Comparison of ENCODE assay signal across 8 mouse cellular contexts in the genomic region with DNA sequence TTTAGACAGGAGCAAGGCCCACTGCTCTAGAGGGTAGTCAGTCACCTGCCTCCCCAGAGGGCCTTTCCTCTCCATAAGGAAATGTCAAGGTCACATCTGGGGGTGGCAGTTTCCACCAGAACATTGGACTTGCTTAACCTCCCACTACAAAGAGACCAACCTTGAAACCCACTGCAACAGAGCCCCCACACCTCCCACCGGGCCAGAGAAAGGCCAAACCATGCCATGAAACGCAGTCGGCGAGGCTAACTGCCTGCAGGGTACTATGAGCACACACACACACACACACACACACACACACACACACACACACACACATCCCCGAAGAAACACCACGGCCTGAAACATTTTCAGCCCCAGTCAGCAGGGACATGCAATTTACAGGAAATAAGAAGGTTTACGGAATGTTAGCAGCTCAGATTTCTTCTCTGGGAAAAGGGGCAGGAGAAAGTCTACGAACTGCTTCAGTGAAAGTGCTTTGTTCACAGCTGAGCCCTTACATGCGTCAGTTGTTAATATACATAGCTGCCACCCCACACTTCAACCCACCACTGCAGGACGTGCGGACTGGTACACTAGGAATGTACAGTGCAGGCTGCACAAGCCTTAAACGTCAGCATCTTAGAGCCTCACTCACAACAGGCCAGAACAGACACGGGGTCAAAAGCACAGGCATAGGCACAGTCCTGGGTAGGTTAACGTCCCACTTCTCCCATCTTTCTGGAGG. TPM values are rescaled to one million over a fixed set of nuclear protein-coding genes. Genes with fewer than 3 reads are reported as not detected.
DNase-seq lines count a peak whose midpoint lies in the region; ATAC-seq lines count a peak whose summit lies in the region.

No protein-coding gene starts in this region.

- H3K27me3 ChIP-seq in heart, embryonic 10.5 days (ENCODE audit: insufficient read depth, poor library complexity, severe bottlenecking), result peaks cover 38% of the 10 kb centered on the region
- H3K27me3 ChIP-seq in forebrain, embryonic 13.5 days, result peaks cover 18% of the 10 kb centered on the region
- peaks cover 24% of the 10 kb centered on the region for H3K27me3 ChIP-seq in kidney, embryonic 16.5 days (ENCODE audit: insufficient read depth, low read length)

- H3K4me1 ChIP-seq in heart, embryonic 10.5 days, result peaks cover 23% of the 10 kb centered on the region
- peaks cover 45% of the 10 kb centered on the region for H3K4me1 ChIP-seq in forebrain, embryonic 13.5 days
- H3K4me1 ChIP-seq in kidney, embryonic 16.5 days (ENCODE audit: insufficient read depth, low read length), result peaks cover 27% of the 10 kb centered on the region

- WGBS in heart, embryonic 10.5 days, result 55% methylated on average over 14 of the region's 14 CpGs
- WGBS in forebrain, embryonic 13.5 days, result 38% methylated on average over 14 of the region's 14 CpGs
- WGBS in kidney, embryonic 16.5 days, result 23% methylated on average over 14 of the region's 14 CpGs

- H3K9ac ChIP-seq in forebrain, embryonic 13.5 days, result peak overlapping the region; percentile 93
- peak overlapping the region; percentile 78 for H3K9ac ChIP-seq in kidney, embryonic 16.5 days (replicated peaks; ENCODE audit: low read length)

- peak; percentile 28; the same call in 1 of the 2 replicates for ATAC-seq in forebrain, embryonic 13.5 days
- ATAC-seq in kidney, embryonic 16.5 days (ENCODE audit: low FRiP score, low TSS enrichment), result peak; percentile 37; the same call in 1 of the 2 replicates
- ATAC-seq in CD4-positive, CD25-positive, alpha-beta regulatory T cell, adult 4 months, result no peak

- no peaks in the 10 kb centered on the region for H3K36me3 ChIP-seq in heart, embryonic 10.5 days
- no peaks in the 10 kb centered on the region for H3K36me3 ChIP-seq in forebrain, embryonic 13.5 days (ENCODE audit: poor library complexity, severe bottlenecking)
- no peaks in the 10 kb centered on the region for H3K36me3 ChIP-seq in kidney, embryonic 16.5 days (ENCODE audit: insufficient read depth, low read length)

- peak overlapping the region; percentile 85 for H3K4me3 ChIP-seq in heart, embryonic 10.5 days
- H3K4me3 ChIP-seq in forebrain, embryonic 13.5 days, result peak overlapping the region; percentile 84
- H3K4me3 ChIP-seq in kidney, embryonic 16.5 days (ENCODE audit: low read length), result peak overlapping the region; percentile 74

- H3K27ac ChIP-seq in heart, embryonic 10.5 days, result no peak overlapping the region
- H3K27ac ChIP-seq in forebrain, embryonic 13.5 days, result peak overlapping the region; percentile 78
- peak overlapping the region; percentile 68 for H3K27ac ChIP-seq in kidney, embryonic 16.5 days (ENCODE audit: low read length)

- DNase-seq in heart, embryonic 10.5 days (ENCODE audit: low spot score), result no peak
- no peak for DNase-seq in heart, postnatal 25 days (ENCODE audit: low spot score)
- peak; percentile 56 for DNase-seq in ZHBTc4 (ENCODE audit: low read depth, low spot score)
- DNase-seq in neural tube, embryonic 10.5 days (ENCODE audit: extremely low spot score, low spot score), result peak; percentile 34
- no peak for DNase-seq in layer of hippocampus, adult 9-11 months

- H3K4me2 ChIP-seq in forebrain, embryonic 13.5 days, result peak overlapping the region; percentile 79
- H3K4me2 ChIP-seq in kidney, embryonic 16.5 days (replicated peaks; ENCODE audit: low read depth, low read length), result peak overlapping the region; percentile 93

- intact Hi-C loops in heart, postnatal 25 days (cut with DNase I), result loop anchor here (5.0 kb wide), 2 partner anchors 58 to 193 kb away; partner anchors contain the start of gene Cep70

- H3K9me3 ChIP-seq in heart, embryonic 10.5 days, result no peaks in the 10 kb centered on the region
- H3K9me3 ChIP-seq in forebrain, embryonic 13.5 days (replicated peaks), result no peaks in the 10 kb centered on the region
- H3K9me3 ChIP-seq in kidney, embryonic 16.5 days (ENCODE audit: low read length), result no peaks in the 10 kb centered on the region

RNA-seq across cellular contexts. Expression of gene Mras, which starts 2.1 kb away (rescaled TPM):
- polyA plus RNA-seq in heart, embryonic 10.5 days (2016; fragmentation: Nextera tagmentation; extraction: Ambion mirVana), result 5.1 and 7.5 TPM in 2 replicates
- total RNA-seq in heart, postnatal 25 days (2021), result 1 to 10 TPM; 4.8 to 6.8 TPM
- 43.4 and 44.8 TPM in 2 replicates for polyA plus RNA-seq in forebrain, embryonic 13.5 days (2015; fragmentation: Nextera tagmentation; extraction: Ambion mirVana)
- 10.7 and 15.7 TPM in 2 replicates for polyA plus RNA-seq in kidney, embryonic 16.5 days (2015; fragmentation: Nextera tagmentation; extraction: Ambion mirVana)
- not detected for polyA plus RNA-seq in CD4-positive, CD25-positive, alpha-beta regulatory T cell, adult 4 months (2017; shearing (Covaris generic))

RNA-seq across cellular contexts. Expression of gene Nme9, which starts 16.2 kb away (rescaled TPM):
- polyA plus RNA-seq in heart, embryonic 10.5 days (2016; fragmentation: Nextera tagmentation; extraction: Ambion mirVana), result not detected in 2 replicates
- not detected for total RNA-seq in heart, postnatal 25 days (2021)
- 0.56 and 0.72 TPM in 2 replicates for polyA plus RNA-seq in forebrain, embryonic 13.5 days (2015; fragmentation: Nextera tagmentation; extraction: Ambion mirVana)
- polyA plus RNA-seq in kidney, embryonic 16.5 days (2015; fragmentation: Nextera tagmentation; extraction: Ambion mirVana), result 0.23 TPM in 1 of 2 replicates, not detected in the other
- polyA plus RNA-seq in CD4-positive, CD25-positive, alpha-beta regulatory T cell, adult 4 months (2017; shearing (Covaris generic)), result not detected

Comparison
In these comparisons a context has a peak if more than half of its experiments do, and no peak if none do; other contexts are left out.
1. DNase-seq: peak in ZHBTc4 (single experiment) and neural tube, embryonic 10.5 days (single experiment); none in heart, embryonic 10.5 days (single experiment), heart, postnatal 25 days (single experiment) and layer of hippocampus, adult 9-11 months (single experiment).
2. Peak in every context shown above with its lines, with median percentiles within 50 percentile points of each other: H3K4me3 ChIP-seq.